8 mouse cellular contexts compared by ENCODE assay signal in genomic region chr8:84698929-84699401, GRCm38 (mm10). TPM values are rescaled to one million over a fixed set of nuclear protein-coding genes. Genes with fewer than 3 reads are reported as not detected.
A peak's percentile ranks its signal among the peaks of the same experiment; 100 is the strongest.
DNase-seq lines count a peak whose midpoint lies in the region; ATAC-seq and TF ChIP-seq lines count a peak whose summit lies in the region.

No protein-coding gene starts in this region.

- no peak overlapping the region for H3K4me3 ChIP-seq in lung, embryonic 14.5 days (ENCODE audit: low read depth, low read length)
- no peak overlapping the region for H3K4me3 ChIP-seq in hindbrain, embryonic 12.5 days

- peaks cover 14% of the 10 kb centered on the region for H3K27me3 ChIP-seq in lung, embryonic 14.5 days (ENCODE audit: insufficient read depth, low read length)
- H3K27me3 ChIP-seq in hindbrain, embryonic 12.5 days, result peaks cover 40% of the 10 kb centered on the region

- peak overlapping the region; percentile 72 for H3K27ac ChIP-seq in lung, embryonic 14.5 days (ENCODE audit: low read depth)
- H3K27ac ChIP-seq in hindbrain, embryonic 12.5 days, result no peak overlapping the region; the same call in 1 of the 2 replicates

- WGBS in lung, embryonic 14.5 days, result 79% methylated on average over 9 of the region's 9 CpGs
- 91% methylated on average over 9 of the region's 9 CpGs for WGBS in hindbrain, embryonic 12.5 days

- H3K4me2 ChIP-seq in lung, embryonic 14.5 days, result no peak overlapping the region
- H3K4me2 ChIP-seq in hindbrain, embryonic 12.5 days (replicated peaks), result no peak overlapping the region

- H3K4me1 ChIP-seq in lung, embryonic 14.5 days (ENCODE audit: insufficient read depth), result no peaks in the 10 kb centered on the region; the same call in 1 of the 2 replicates
- H3K4me1 ChIP-seq in hindbrain, embryonic 12.5 days, result peaks cover 14% of the 10 kb centered on the region; the same call in 1 of the 2 replicates

- H3K9me3 ChIP-seq in lung, embryonic 14.5 days (ENCODE audit: low read depth, low read length), result no peaks in the 10 kb centered on the region
- H3K9me3 ChIP-seq in hindbrain, embryonic 12.5 days (replicated peaks), result no peaks in the 10 kb centered on the region

- no peak for ATAC-seq in lung, embryonic 14.5 days (ENCODE audit: insufficient read depth)
- no peak for ATAC-seq in hindbrain, embryonic 12.5 days (ENCODE audit: low FRiP score)

- no peak overlapping the region for H3K9ac ChIP-seq in lung, embryonic 14.5 days
- no peak overlapping the region for H3K9ac ChIP-seq in hindbrain, embryonic 12.5 days

- TF ChIP-seq CTCF in lung, embryonic 14.5 days (IDR thresholded peaks at IDR 0.05; ENCODE audit: low read depth), result no peak

- peaks cover 45% of the 10 kb centered on the region for H3K36me3 ChIP-seq in lung, embryonic 14.5 days (ENCODE audit: insufficient read depth)
- peaks cover 47% of the 10 kb centered on the region for H3K36me3 ChIP-seq in hindbrain, embryonic 12.5 days

- peak; percentile 68 to 70 for DNase-seq in layer of hippocampus, postnatal 10 days (ENCODE audit: low spot score in 2 of 2)
- no peak for DNase-seq in layer of hippocampus, adult 18-20 months (ENCODE audit: low spot score in 2 of 2)
- peak; percentile 78 for DNase-seq in Muller cell, postnatal 12 days (ENCODE audit: inconsistent ontology term)
- peak; percentile 62 for DNase-seq in fat pad, adult 2 months (ENCODE audit: extremely low read depth, low read depth, low spot score)
- DNase-seq in heart, postnatal 4 days, result peak; percentile 72
- DNase-seq in lung, embryonic 14.5 days, result no peak
- DNase-seq in c-Kit-positive CD71-positive TER-119-positive erythroid progenitor cells, embryonic 14.5 days (ENCODE audit: low spot score), result no peak

RNA-seq across cellular contexts. Expression of gene Lyl1, which starts 2.3 kb away (rescaled TPM):
- total RNA-seq in layer of hippocampus, postnatal 10 days (2021), result 1 to 10 TPM; 4.0 to 5.4 TPM
- 1 to 10 TPM; 2.0 to 2.2 TPM for total RNA-seq in layer of hippocampus, adult 18-20 months (2021)
- 10 to 100 TPM in 1 of 2 experiments, 1 to 10 TPM in 1; 9.6 to 10.6 TPM for total RNA-seq in heart, postnatal 4 days (2021)
- 12.0 and 12.5 TPM in 2 replicates for polyA plus RNA-seq in lung, embryonic 14.5 days (2014; fragmentation: Nextera tagmentation; extraction: Ambion mirVana)
- polyA plus RNA-seq in hindbrain, embryonic 12.5 days (2016; fragmentation: Nextera tagmentation; extraction: Ambion mirVana), result 4.6 and 4.9 TPM in 2 replicates

RNA-seq across cellular contexts. Expression of gene Nacc1, which starts 11.3 kb away (rescaled TPM):
- total RNA-seq in layer of hippocampus, postnatal 10 days (2021), result 10 to 100 TPM; 73.7 to 75.3 TPM
- total RNA-seq in layer of hippocampus, adult 18-20 months (2021), result 10 to 100 TPM; 94.8 to 95.5 TPM
- total RNA-seq in heart, postnatal 4 days (2021), result 10 to 100 TPM; 65.0 to 68.7 TPM
- polyA plus RNA-seq in lung, embryonic 14.5 days (2014; fragmentation: Nextera tagmentation; extraction: Ambion mirVana), result 29.8 and 33.8 TPM in 2 replicates
- polyA plus RNA-seq in hindbrain, embryonic 12.5 days (2016; fragmentation: Nextera tagmentation; extraction: Ambion mirVana), result 20.9 and 21.3 TPM in 2 replicates

RNA-seq across cellular contexts. Expression of gene Trmt1, which starts 12.9 kb away (rescaled TPM):
- total RNA-seq in layer of hippocampus, postnatal 10 days (2021), result 100 to 1,000 TPM in 1 of 2 experiments, 10 to 100 TPM in 1; 99.8 to 105 TPM
- 100 to 1,000 TPM in 1 of 2 experiments, 10 to 100 TPM in 1; 96.9 to 108 TPM for total RNA-seq in layer of hippocampus, adult 18-20 months (2021)
- total RNA-seq in heart, postnatal 4 days (2021), result 10 to 100 TPM; 47.4 to 48.8 TPM
- polyA plus RNA-seq in lung, embryonic 14.5 days (2014; fragmentation: Nextera tagmentation; extraction: Ambion mirVana), result 66.1 and 68.6 TPM in 2 replicates
- 51.2 and 55.9 TPM in 2 replicates for polyA plus RNA-seq in hindbrain, embryonic 12.5 days (2016; fragmentation: Nextera tagmentation; extraction: Ambion mirVana)

RNA-seq across cellular contexts. Expression of gene G430095P16Rik, which starts 23.8 kb away (rescaled TPM):
- not detected for total RNA-seq in layer of hippocampus, postnatal 10 days (2021)
- not detected for total RNA-seq in layer of hippocampus, adult 18-20 months (2021)
- total RNA-seq in heart, postnatal 4 days (2021), result 1 to 10 TPM; 1.1 to 1.3 TPM
- 2.7 and 2.8 TPM in 2 replicates for polyA plus RNA-seq in lung, embryonic 14.5 days (2014; fragmentation: Nextera tagmentation; extraction: Ambion mirVana)
- 3.0 and 3.6 TPM in 2 replicates for polyA plus RNA-seq in hindbrain, embryonic 12.5 days (2016; fragmentation: Nextera tagmentation; extraction: Ambion mirVana)

RNA-seq across cellular contexts. Expression of gene Ier2, which starts 36.3 kb away (rescaled TPM):
- 10 to 100 TPM; 10.8 to 12.7 TPM for total RNA-seq in layer of hippocampus, postnatal 10 days (2021)
- 10 to 100 TPM in 1 of 2 experiments, 1 to 10 TPM in 1; 6.2 to 10.0 TPM for total RNA-seq in layer of hippocampus, adult 18-20 months (2021)
- total RNA-seq in heart, postnatal 4 days (2021), result 10 to 100 TPM; 33.3 to 35.5 TPM
- 81.7 and 83.8 TPM in 2 replicates for polyA plus RNA-seq in lung, embryonic 14.5 days (2014; fragmentation: Nextera tagmentation; extraction: Ambion mirVana)
- polyA plus RNA-seq in hindbrain, embryonic 12.5 days (2016; fragmentation: Nextera tagmentation; extraction: Ambion mirVana), result 62.5 and 64.8 TPM in 2 replicates

Comparison
In these comparisons a context has a peak if more than half of its experiments do, and no peak if none do; other contexts are left out.
1. DNase-seq: peak in layer of hippocampus, postnatal 10 days (2 of 2), Muller cell, postnatal 12 days (single experiment), fat pad, adult 2 months (single experiment) and heart, postnatal 4 days (single experiment); none in layer of hippocampus, adult 18-20 months (0 of 2), lung, embryonic 14.5 days (single experiment) and c-Kit-positive CD71-positive TER-119-positive erythroid progenitor cells, embryonic 14.5 days (single experiment).